Mouse (Mus musculus) G1E (cell line): ENCODE results near the gene Kpna2. TPM values are rescaled to one million over a fixed set of nuclear protein-coding genes. Genes with fewer than 3 reads are reported as not detected.

ENCODE experiments used
- ATAC-seq: 2 replicates; pipeline ENCODE4 v1.8.0; 2016; ENCODE audit warnings: mild to moderate bottlenecking; ENCODE audit not compliant: insufficient number of reproducible peaks, poor library complexity, low FRiP score, severe bottlenecking; ENCODE audit errors: extremely low read depth
- DNase-seq: peaks from one replicate; pipeline ENCODE4 v3.0.0; 2012; ENCODE audit warnings: low spot score
- H3K27me3 ChIP-seq: 2 replicates; pipeline ENCODE4 v1.6.1; 2012; ENCODE audit warnings: mild to moderate bottlenecking, low read length, inconsistent platforms; ENCODE audit not compliant: insufficient read depth
- H3K36me3 ChIP-seq: replicated peaks from 2 replicates; pipeline ENCODE3; 2012; ENCODE audit warnings: mild to moderate bottlenecking, inconsistent platforms
- H3K4me1 ChIP-seq: 2 replicates; pipeline ENCODE4 v1.6.1; 2012; ENCODE audit warnings: low read depth, low read length, inconsistent platforms, mixed read lengths; ENCODE audit not compliant: insufficient read depth
- H3K4me3 ChIP-seq: 2 replicates; pipeline ENCODE4 v1.5.1; 2012; ENCODE audit warnings: low read depth, mild to moderate bottlenecking, inconsistent platforms, low read length, moderate library complexity, mixed read lengths
- H3K9me3 ChIP-seq: replicated peaks from 2 replicates; pipeline ENCODE4 v1.6.1; 2012; ENCODE audit warnings: inconsistent platforms
- CTCF ChIP-seq: IDR thresholded peaks from 2 replicates; pipeline ENCODE4 v1.5.1; 2012; ENCODE audit warnings: low read depth, low read length, inconsistent platforms, mixed read lengths
- GATA1 ChIP-seq: IDR thresholded peaks from 2 replicates; pipeline ENCODE4 v1.6.1; 2012; ENCODE audit warnings: borderline replicate concordance, low read length, inconsistent platforms, mixed read lengths
- GATA2 ChIP-seq: IDR thresholded peaks from 2 replicates; pipeline ENCODE4 v1.6.1; 2012; ENCODE audit warnings: low read depth, low read length, inconsistent platforms, borderline replicate concordance
- POLR2AphosphoS5 ChIP-seq: IDR thresholded peaks from 2 replicates; pipeline ENCODE4 v1.6.1; 2012; ENCODE audit warnings: low read depth, low read length, inconsistent platforms; ENCODE audit not compliant: insufficient replicate concordance
- TAL1 ChIP-seq: conservative IDR thresholded peaks from 2 replicates; pipeline ENCODE4 v1.6.1; 2012; ENCODE audit warnings: low read depth, low read length, inconsistent platforms, mixed read lengths
- polyA plus RNA-seq: library from polyadenylated mRNA; stranded (reverse); fragments of >175 nt; gene quantifications from 2 replicates; pipeline ENCODE4 v1.2.3, GENCODE M21; 2012
- total RNA-seq, 2 experiments: library from RNA; stranded (forward) in 1 of 2; stranded (reverse) in 1 of 2; fragments of 200-1000 nt in 1 of 2; fragments of >200 nt in 1 of 2; fragmentation: Nextera tagmentation in 1 of 2; gene quantifications; 2 replicates each; pipeline ENCODE4 v1.2.3; 2014 to 2017

Kpna2 gene
- total and polyA plus RNA-seq, 3 experiments: 13.7 to 432 (median 62.0) TPM

- Histone ChIP-seq H3K4me1 (peaks cover 17% of the 10 kb centered on the region), H3K9me3 (peaks cover 2% of the 10 kb centered on the region; the same call in 1 of the 2 replicates), H3K4me3 (no peak overlapping the region; the same call in 1 of the 2 replicates), H3K36me3 (no peaks in the 10 kb centered on the region), H3K27me3 (peaks cover 23% of the 10 kb centered on the region)
- DNase-seq (no peak), ATAC-seq (no peak)
- TF ChIP-seq GATA1 (no peak), GATA2 (no peak), TAL1 (no peak), CTCF (no peak), POLR2AphosphoS5 (no peak)
These were observed 37.0 kb downstream of the Kpna2 start for GRCm38 (mm10) chr11:106962310-106962709.

- Histone ChIP-seq H3K4me3 (no peak overlapping the region), H3K36me3 (no peaks in the 10 kb centered on the region), H3K4me1 (peaks cover 19% of the 10 kb centered on the region), H3K27me3 (peaks cover 26% of the 10 kb centered on the region), H3K9me3 (peaks cover 2% of the 10 kb centered on the region; the same call in 1 of the 2 replicates)
- no peak for ATAC-seq
- TF ChIP-seq GATA1 (no peak), POLR2AphosphoS5 (no peak), TAL1 (no peak), CTCF (no peak), GATA2 (no peak)
- DNase-seq: no peak
These were observed 37.8 kb downstream of the Kpna2 start for GRCm38 (mm10) chr11:106961471-106962081.

GRCm38 (mm10) chr11:106959121-106959520 is 40.2 kb downstream of the Kpna2 start:
- TF ChIP-seq GATA1 (no peak), CTCF (no peak), POLR2AphosphoS5 (no peak), TAL1 (no peak), GATA2 (no peak)
- Histone ChIP-seq H3K36me3 (no peaks in the 10 kb centered on the region), H3K4me1 (peaks cover 19% of the 10 kb centered on the region), H3K9me3 (no peaks in the 10 kb centered on the region), H3K4me3 (no peak overlapping the region), H3K27me3 (peaks cover 33% of the 10 kb centered on the region)
- DNase-seq (no peak), ATAC-seq (no peak)

GRCm38 (mm10) chr11:106958407-106959071 is 40.8 kb downstream of the Kpna2 start:
- no peak for TF ChIP-seq CTCF
- no peak for TF ChIP-seq GATA1
- no peak for TF ChIP-seq TAL1
- TF ChIP-seq POLR2AphosphoS5: no peak
- TF ChIP-seq GATA2: no peak
- DNase-seq (no peak), ATAC-seq (no peak)
- peaks cover 33% of the 10 kb centered on the region for H3K27me3 ChIP-seq
- no peaks in the 10 kb centered on the region for H3K9me3 ChIP-seq
- no peaks in the 10 kb centered on the region for H3K36me3 ChIP-seq
- peaks cover 19% of the 10 kb centered on the region for H3K4me1 ChIP-seq
- no peak overlapping the region for H3K4me3 ChIP-seq

- Histone ChIP-seq H3K27me3 (peaks cover 34% of the 10 kb centered on the region), H3K36me3 (no peaks in the 10 kb centered on the region), H3K4me1 (peaks cover 15% of the 10 kb centered on the region), H3K9me3 (no peaks in the 10 kb centered on the region), H3K4me3 (no peak overlapping the region)
- TF ChIP-seq TAL1 (no peak), CTCF (no peak), POLR2AphosphoS5 (no peak), GATA2 (no peak), GATA1 (no peak)
- ATAC-seq: no peak
- DNase-seq: no peak
These were observed 41.9 kb downstream of the Kpna2 start for GRCm38 (mm10) chr11:106957271-106957980.

- Histone ChIP-seq H3K9me3 (no peaks in the 10 kb centered on the region), H3K36me3 (no peaks in the 10 kb centered on the region), H3K4me3 (no peak overlapping the region), H3K4me1 (peaks cover 4% of the 10 kb centered on the region; the same call in 1 of the 2 replicates), H3K27me3 (peaks cover 30% of the 10 kb centered on the region)
- ATAC-seq (no peak), DNase-seq (no peak)
- TF ChIP-seq CTCF: no peak
- no peak for TF ChIP-seq GATA2
- no peak for TF ChIP-seq TAL1
- TF ChIP-seq POLR2AphosphoS5: no peak
- TF ChIP-seq GATA1: no peak
These were observed 44.8 kb downstream of the Kpna2 start for GRCm38 (mm10) chr11:106954566-106954965.
